Mouse (Mus musculus) intestine, embryonic 16.5 days (tissue): ENCODE measurements at regions not wholly inside any gene's neighbourhood (a gene's known extent, or its start where the extent isn't known, plus 50 kb on each side); places are given as distances from the start of the nearest gene placed in this dataset.

ENCODE experiments used
- ATAC-seq: fragments of 200-750 bp; cut with Nextera tagmentation; 2 replicates; pipeline ENCODE4 v1.8.0; 2017; ENCODE audit warnings: moderate TSS enrichment, moderate library complexity
- H3K27ac ChIP-seq: fragments of 300-500 bp; sonication (generic); 2 replicates; pipeline ENCODE4 v1.5.1; 2014; ENCODE audit warnings: mild to moderate bottlenecking, low read length
- H3K27me3 ChIP-seq: fragments of 300-500 bp; sonication (generic); replicated peaks from 2 replicates; pipeline ENCODE4 v1.6.1; 2014; ENCODE audit warnings: low read length, control low read depth, mixed read lengths; ENCODE audit not compliant: control insufficient read depth, insufficient read depth
- H3K36me3 ChIP-seq: fragments of 300-500 bp; sonication (generic); 2 replicates; pipeline ENCODE4 v1.6.1; 2014; ENCODE audit warnings: low read length, control low read depth; ENCODE audit not compliant: control insufficient read depth, insufficient read depth
- H3K4me1 ChIP-seq: fragments of 300-500 bp; sonication (generic); 2 replicates; pipeline ENCODE4 v1.6.1; 2014; ENCODE audit warnings: low read length, control low read depth, mixed read lengths; ENCODE audit not compliant: control insufficient read depth, insufficient read depth
- H3K4me2 ChIP-seq: fragments of 300-500 bp; sonication (generic); 2 replicates; pipeline ENCODE4 v1.6.1; 2014; ENCODE audit warnings: low read depth, low read length, control low read depth
- H3K4me3 ChIP-seq: fragments of 300-500 bp; sonication (generic); 2 replicates; pipeline ENCODE4 v1.5.1; 2014; ENCODE audit warnings: mild to moderate bottlenecking, low read length
- H3K9ac ChIP-seq: fragments of 300-500 bp; sonication (generic); 2 replicates; pipeline ENCODE4 v1.6.1; 2014; ENCODE audit warnings: low read depth, low read length
- H3K9me3 ChIP-seq: fragments of 300-500 bp; sonication (generic); 2 replicates; pipeline ENCODE4 v1.6.1; 2016; ENCODE audit warnings: low read length, control low read depth; ENCODE audit not compliant: control insufficient read depth
- WGBS: fragments of 180-500 bp; shearing (Covaris S2); extraction: QIAGEN DNeasy Blood & Tissue Kit; methylation state at CpG from one replicate; pipeline ENCODE4 v1.1.7; 2014; 5-methylcytosine and 5-hydroxymethylcytosine counted together

DNA sequence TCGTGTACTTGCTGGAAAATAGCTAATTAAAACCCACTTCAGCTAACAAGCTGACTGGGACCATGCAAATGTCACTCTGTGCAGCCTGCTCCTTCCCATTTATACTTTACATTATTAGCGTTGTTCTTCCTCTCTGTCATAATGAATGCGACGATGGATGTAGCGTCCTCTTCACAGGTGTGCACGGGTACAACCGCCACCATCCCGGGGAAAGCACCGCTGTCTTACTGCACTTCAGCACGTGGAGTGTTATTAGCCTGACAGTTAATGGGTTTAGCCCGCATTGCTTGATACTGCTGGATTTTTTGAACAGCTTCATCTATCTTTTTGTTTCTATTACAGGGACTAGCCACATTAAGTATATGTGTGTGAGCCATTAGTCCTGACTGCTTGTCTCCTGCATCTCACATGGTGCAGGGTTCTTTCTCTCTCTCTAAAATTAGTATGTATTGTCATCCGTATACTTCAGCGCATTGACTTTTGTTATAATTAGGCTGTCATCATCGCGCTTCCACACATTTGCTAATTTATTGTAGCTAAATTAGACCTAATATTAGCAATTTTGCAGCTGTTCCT lies 383.0 kb downstream of the Rnf144b start:
- ATAC-seq: no peak
- H3K36me3 ChIP-seq: no peaks in the 10 kb centered on the region
- no peak overlapping the region for H3K27ac ChIP-seq
- H3K4me2 ChIP-seq: no peak overlapping the region
- H3K4me3 ChIP-seq: no peak overlapping the region
- no peaks in the 10 kb centered on the region for H3K4me1 ChIP-seq
- H3K9ac ChIP-seq: no peak overlapping the region
- 86% methylated on average over 15 of the region's 15 CpGs for WGBS
- no peaks in the 10 kb centered on the region for H3K9me3 ChIP-seq
- H3K27me3 ChIP-seq: no peaks in the 10 kb centered on the region

DNA sequence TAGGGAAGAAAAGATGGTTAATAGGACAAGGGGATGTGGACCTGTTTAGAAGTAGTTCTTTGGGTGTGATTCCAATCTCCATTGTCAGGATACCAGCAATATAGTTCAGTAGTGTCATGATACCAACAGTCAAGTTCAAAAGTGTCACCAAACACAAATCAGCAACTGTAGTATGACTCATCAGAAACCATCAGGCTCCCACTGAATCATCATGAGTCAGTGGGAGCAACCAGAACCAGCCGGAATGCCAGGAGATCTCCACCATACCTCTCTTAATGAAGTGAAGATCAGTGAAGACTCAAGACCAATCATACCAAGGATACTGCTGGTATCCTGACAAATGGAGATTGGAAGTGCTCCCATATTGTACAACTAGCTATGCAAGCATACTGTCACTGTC lies 410.5 kb downstream of the Rnf144b start:
- 100% methylated on average over 1 of the region's 1 CpGs for WGBS
- no peaks in the 10 kb centered on the region for H3K27me3 ChIP-seq
- no peak overlapping the region for H3K4me2 ChIP-seq
- H3K4me1 ChIP-seq: no peaks in the 10 kb centered on the region
- H3K4me3 ChIP-seq: no peak overlapping the region
- no peak overlapping the region for H3K27ac ChIP-seq
- no peak for ATAC-seq
- no peaks in the 10 kb centered on the region for H3K36me3 ChIP-seq
- no peak overlapping the region for H3K9ac ChIP-seq
- no peaks in the 10 kb centered on the region for H3K9me3 ChIP-seq

DNA sequence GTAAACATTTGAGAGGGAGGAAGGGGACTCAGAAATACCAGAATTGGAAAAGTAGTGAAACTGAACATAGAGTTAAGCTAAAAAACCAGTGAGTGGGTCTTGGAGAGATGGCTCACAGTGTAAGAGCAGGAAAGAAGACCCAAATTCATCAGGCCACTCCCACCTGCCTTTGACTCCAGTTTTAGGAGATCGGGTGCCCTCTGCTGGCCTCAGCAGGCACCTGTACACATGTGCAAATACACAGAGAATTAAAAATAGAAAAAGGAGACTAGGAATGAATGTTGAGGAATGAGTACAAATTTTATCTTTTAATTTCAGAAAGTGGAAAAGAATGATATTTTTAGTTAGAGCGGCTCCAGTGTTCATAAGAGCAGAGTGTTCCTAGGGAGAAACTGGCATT lies 414.7 kb downstream of the Rnf144b start:
- ATAC-seq: no peak

DNA sequence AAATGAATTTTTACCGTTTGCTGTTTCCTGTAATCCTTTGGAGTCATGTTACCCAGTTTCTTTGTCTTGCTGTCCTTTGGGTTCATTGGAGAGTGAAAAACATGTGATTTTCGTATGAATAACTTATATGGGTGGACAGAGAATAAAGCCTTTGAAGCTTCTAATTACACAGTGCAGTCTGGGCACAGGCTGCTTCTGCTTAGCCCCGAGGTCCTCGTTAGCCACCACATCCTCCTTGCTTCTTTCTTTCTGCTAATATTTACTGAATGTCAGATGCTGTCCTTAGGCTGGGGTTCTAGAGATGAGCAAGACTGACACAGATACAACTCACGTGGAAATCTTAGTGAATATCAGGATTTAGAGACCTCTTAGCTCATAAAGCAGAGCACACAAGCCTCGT lies 427.2 kb downstream of the Rnf144b start:
- no peaks in the 10 kb centered on the region for H3K27me3 ChIP-seq
- no peaks in the 10 kb centered on the region for H3K4me1 ChIP-seq
- no peak overlapping the region for H3K9ac ChIP-seq
- no peaks in the 10 kb centered on the region for H3K9me3 ChIP-seq
- H3K4me3 ChIP-seq: no peak overlapping the region
- H3K27ac ChIP-seq: no peak overlapping the region
- H3K36me3 ChIP-seq: no peaks in the 10 kb centered on the region
- 63% methylated on average over 6 of the region's 6 CpGs for WGBS
- no peak overlapping the region for H3K4me2 ChIP-seq
- no peak for ATAC-seq

More for the DNA sequence above, 414.7 kb downstream of the Rnf144b start:
- no peaks in the 10 kb centered on the region for H3K9me3 ChIP-seq
- H3K27ac ChIP-seq: no peak overlapping the region
- no peaks in the 10 kb centered on the region for H3K36me3 ChIP-seq
- no peak overlapping the region for H3K4me3 ChIP-seq
- no peak overlapping the region for H3K9ac ChIP-seq
- WGBS: 88% methylated on average over 2 of the region's 2 CpGs
- no peaks in the 10 kb centered on the region for H3K27me3 ChIP-seq
- H3K4me1 ChIP-seq: no peaks in the 10 kb centered on the region
- no peak overlapping the region for H3K4me2 ChIP-seq

DNA sequence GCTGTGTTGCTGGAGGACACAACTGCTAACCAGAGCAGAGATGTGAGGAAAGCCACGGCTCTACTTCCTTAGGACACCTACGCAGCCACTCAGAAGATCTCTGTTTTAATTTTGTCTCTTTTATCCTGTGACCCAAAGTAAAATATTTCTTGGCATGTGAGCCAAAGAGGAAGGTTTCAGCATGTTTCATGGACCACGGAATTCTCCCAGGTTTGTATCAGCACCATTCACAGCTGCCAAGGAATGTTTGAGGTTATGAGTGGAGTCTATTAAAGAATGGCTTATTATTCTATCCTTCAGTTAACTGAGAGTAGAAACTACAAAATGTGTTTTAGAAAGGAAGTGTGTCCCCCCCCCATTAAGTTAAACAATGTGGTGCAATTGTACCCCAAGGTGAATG lies 429.8 kb downstream of the Rnf144b start:
- Histone ChIP-seq H3K4me3 (no peak overlapping the region), H3K27ac (no peak overlapping the region), H3K36me3 (no peaks in the 10 kb centered on the region), H3K4me1 (no peaks in the 10 kb centered on the region), H3K27me3 (no peaks in the 10 kb centered on the region), H3K9me3 (no peaks in the 10 kb centered on the region), H3K4me2 (no peak overlapping the region), H3K9ac (no peak overlapping the region)
- 89% methylated on average over 3 of the region's 3 CpGs for WGBS
- ATAC-seq: no peak

DNA sequence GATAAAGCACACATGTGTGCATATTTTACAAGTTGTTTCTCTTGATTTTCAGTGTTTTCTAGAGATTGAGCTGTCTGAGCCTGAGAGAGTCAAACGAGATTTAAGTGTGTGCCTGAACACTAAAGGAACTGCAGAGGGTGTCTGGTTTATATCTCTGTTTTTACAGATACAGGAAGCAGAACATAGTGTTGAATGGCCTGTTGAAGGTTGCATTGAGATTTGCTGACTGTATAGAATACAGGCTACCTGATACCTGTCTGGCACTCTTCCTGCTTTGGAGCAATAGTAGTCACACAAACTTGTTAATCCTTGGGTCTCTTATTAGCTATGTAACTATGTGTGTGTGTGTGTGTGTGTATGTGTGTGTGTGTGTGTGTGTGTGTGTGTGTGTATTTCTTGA lies 431.7 kb downstream of the Rnf144b start:
- no peaks in the 10 kb centered on the region for H3K27me3 ChIP-seq
- no peaks in the 10 kb centered on the region for H3K36me3 ChIP-seq
- H3K27ac ChIP-seq: no peak overlapping the region
- H3K4me1 ChIP-seq: no peaks in the 10 kb centered on the region
- WGBS: 35% methylated on average over 1 of the region's 1 CpGs
- no peak overlapping the region for H3K4me2 ChIP-seq
- ATAC-seq: no peak
- H3K9me3 ChIP-seq: no peaks in the 10 kb centered on the region
- no peak overlapping the region for H3K9ac ChIP-seq
- no peak overlapping the region for H3K4me3 ChIP-seq

DNA sequence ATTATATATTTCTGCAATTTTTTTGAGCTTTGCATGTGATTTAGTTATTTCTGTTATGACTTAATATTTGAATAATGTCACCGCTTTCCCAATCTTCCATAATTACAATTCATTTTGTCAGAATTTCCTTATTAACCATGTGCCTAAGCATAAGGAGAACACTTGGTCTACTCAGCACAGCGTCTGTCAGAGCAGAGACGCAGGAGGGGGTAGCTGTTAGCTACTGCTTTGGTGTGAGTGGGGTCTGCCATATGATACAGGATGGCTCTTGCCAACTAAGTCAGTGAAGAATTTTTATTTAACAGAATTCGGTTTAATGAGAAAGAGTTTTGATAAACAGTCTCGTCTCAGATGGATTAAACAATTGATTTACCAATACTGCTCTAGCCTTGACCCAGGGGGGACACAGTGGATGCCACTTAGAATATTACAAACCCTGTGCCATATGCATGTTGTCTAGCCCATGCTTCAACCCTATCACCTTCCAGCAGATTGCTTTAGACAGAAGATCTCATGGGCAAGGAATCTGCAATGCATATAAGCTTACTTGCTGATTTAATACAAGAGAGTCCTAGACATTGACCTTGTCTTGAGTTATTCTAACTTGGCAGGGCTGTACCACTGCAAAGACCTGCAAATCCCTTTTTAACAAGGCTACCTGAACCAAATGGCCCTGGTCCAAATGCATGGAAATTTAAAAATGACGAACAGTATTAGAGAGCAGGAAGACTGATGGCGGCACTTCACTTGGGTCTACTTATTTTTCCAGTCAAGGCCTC lies 434.9 kb downstream of the Rnf144b start:
- Histone ChIP-seq H3K4me2 (no peak overlapping the region), H3K9me3 (no peaks in the 10 kb centered on the region), H3K36me3 (no peaks in the 10 kb centered on the region), H3K9ac (no peak overlapping the region), H3K27ac (no peak overlapping the region), H3K4me1 (no peaks in the 10 kb centered on the region), H3K27me3 (no peaks in the 10 kb centered on the region), H3K4me3 (no peak overlapping the region)
- no peak for ATAC-seq
- WGBS: 81% methylated on average over 7 of the region's 7 CpGs

DNA sequence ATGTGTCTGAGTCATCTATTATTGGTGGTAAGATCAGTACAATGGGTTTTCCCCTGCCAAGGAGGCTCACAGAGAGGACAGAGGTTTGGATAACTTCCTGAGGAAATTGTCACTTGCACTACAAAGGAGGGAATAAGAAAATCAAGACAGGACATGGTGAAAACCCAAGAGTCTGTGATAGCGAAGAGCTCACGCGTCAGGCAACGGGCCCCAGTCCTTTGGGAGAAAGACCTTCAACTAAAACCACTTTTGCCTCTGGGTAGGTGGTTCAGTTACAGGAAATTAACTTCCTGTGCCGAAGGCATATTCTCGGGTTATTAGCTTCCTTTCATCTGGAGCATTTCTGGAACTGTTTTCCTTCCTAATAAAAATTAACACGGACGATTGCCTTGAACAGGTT lies 440.4 kb downstream of the Rnf144b start:
- no peaks in the 10 kb centered on the region for H3K9me3 ChIP-seq
- H3K4me1 ChIP-seq: no peaks in the 10 kb centered on the region
- H3K4me2 ChIP-seq: no peak overlapping the region
- H3K36me3 ChIP-seq: no peaks in the 10 kb centered on the region
- H3K27me3 ChIP-seq: no peaks in the 10 kb centered on the region
- WGBS: 78% methylated on average over 8 of the region's 8 CpGs
- no peak for ATAC-seq
- no peak overlapping the region for H3K9ac ChIP-seq
- H3K27ac ChIP-seq: no peak overlapping the region
- no peak overlapping the region for H3K4me3 ChIP-seq

DNA sequence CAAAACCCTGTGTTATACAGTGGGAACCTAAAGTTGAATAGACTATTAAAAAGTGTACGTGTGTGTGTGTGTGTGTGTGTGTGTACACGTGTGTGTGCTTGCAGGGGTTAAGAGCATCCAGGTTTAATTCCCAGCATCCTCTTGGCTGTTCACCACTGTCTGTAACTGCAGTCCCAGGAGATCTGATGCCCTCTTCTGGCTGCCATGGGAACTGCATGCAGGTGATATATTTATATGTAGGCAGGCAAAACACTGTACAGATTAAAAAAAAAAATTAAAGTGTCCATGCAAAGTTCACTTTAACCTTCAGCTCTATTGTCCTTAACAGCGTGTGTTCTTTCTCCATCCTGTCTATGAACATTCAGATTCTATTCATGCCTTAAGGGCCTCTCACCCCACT lies 454.1 kb downstream of the Rnf144b start:
- ATAC-seq: no peak
- no peak overlapping the region for H3K27ac ChIP-seq
- H3K9me3 ChIP-seq: no peaks in the 10 kb centered on the region
- H3K27me3 ChIP-seq: no peaks in the 10 kb centered on the region
- no peaks in the 10 kb centered on the region for H3K4me1 ChIP-seq
- H3K36me3 ChIP-seq: no peaks in the 10 kb centered on the region
- 62% methylated on average over 3 of the region's 3 CpGs for WGBS
- H3K4me3 ChIP-seq: no peak overlapping the region
- H3K4me2 ChIP-seq: no peak overlapping the region
- no peak overlapping the region for H3K9ac ChIP-seq

DNA sequence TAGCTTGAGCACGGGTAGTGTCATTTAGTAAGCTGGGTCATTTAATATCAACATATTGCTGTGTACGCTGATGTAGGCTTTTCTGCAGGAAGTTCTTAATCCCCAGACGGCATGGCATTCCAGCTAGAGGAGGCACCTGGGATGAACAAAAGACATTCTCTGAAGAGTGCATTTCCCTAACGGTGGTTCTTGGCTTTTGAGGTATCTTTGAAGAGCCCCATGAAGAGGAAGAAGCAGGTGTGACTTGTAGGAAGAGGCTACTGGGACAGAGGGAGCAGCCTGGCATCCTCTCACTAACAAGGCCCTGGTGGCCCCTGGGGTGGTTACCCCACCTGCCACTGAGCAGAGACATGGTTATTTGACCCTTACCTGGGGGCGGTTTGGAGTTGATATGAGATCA lies 457.7 kb downstream of the Rnf144b start:
- H3K4me1 ChIP-seq: no peaks in the 10 kb centered on the region
- WGBS: 74% methylated on average over 5 of the region's 5 CpGs
- no peak overlapping the region for H3K9ac ChIP-seq
- H3K36me3 ChIP-seq: no peaks in the 10 kb centered on the region
- no peak overlapping the region for H3K27ac ChIP-seq
- H3K4me2 ChIP-seq: no peak overlapping the region
- H3K9me3 ChIP-seq: no peaks in the 10 kb centered on the region
- H3K27me3 ChIP-seq: no peaks in the 10 kb centered on the region
- no peak overlapping the region for H3K4me3 ChIP-seq
- no peak for ATAC-seq
